Mouse (Mus musculus): ENCODE measurements around the gene Dnal1. TPM values are rescaled to one million over a fixed set of nuclear protein-coding genes. Genes with fewer than 3 reads are reported as not detected.
A peak's percentile ranks its signal among the peaks of the same experiment; 100 is the strongest.

Gene Dnal1
- total and polyA plus RNA-seq, 3 experiments: 0.14 to 1.1 (median 0.49) TPM

GRCm38 (mm10) chr12:84192280-84192679 lies 78.1 kb downstream of the Dnal1 start:
- H3K4me1 ChIP-seq (ENCODE audit: insufficient read depth, low read depth, low read length): peaks cover 85% of the 10 kb centered on the region
- DNase-seq (ENCODE audit: low spot score) (no peak), ATAC-seq (ENCODE audit: extremely low read depth, insufficient number of reproducible peaks, low FRiP score, poor library complexity, severe bottlenecking) (no peak)
- H3K4me3 ChIP-seq (ENCODE audit: low read depth, low read length): peak overlapping the region; percentile 81
- TF ChIP-seq TAL1 (conservative IDR thresholded peaks at IDR 0.05; ENCODE audit: low read depth, low read length) (no peak), POLR2AphosphoS5 (IDR thresholded peaks at IDR 0.05; ENCODE audit: insufficient replicate concordance, low read depth, low read length) (no peak; the same call in 1 of the 2 replicates), CTCF (IDR thresholded peaks at IDR 0.05; ENCODE audit: low read depth, low read length) (no peak), GATA2 (IDR thresholded peaks at IDR 0.05; ENCODE audit: borderline replicate concordance, low read depth, low read length) (no peak), GATA1 (IDR thresholded peaks at IDR 0.05; ENCODE audit: borderline replicate concordance, low read length) (no peak)
- H3K27me3 ChIP-seq (ENCODE audit: insufficient read depth, low read length): no peaks in the 10 kb centered on the region
- H3K36me3 ChIP-seq (replicated peaks): peaks cover 73% of the 10 kb centered on the region
- 0 out of 2 replicates have a peak, but pooled peaks cover 3% of the 10 kb centered on the region for H3K9me3 ChIP-seq (replicated peaks)

- DNase-seq (ENCODE audit: low spot score) (peak; percentile 96), ATAC-seq (ENCODE audit: extremely low read depth, insufficient number of reproducible peaks, low FRiP score, poor library complexity, severe bottlenecking) (no peak)
- H3K4me1 ChIP-seq (ENCODE audit: insufficient read depth, low read depth, low read length): peaks cover 84% of the 10 kb centered on the region
- no peaks in the 10 kb centered on the region for H3K27me3 ChIP-seq (ENCODE audit: insufficient read depth, low read length)
- peaks cover 70% of the 10 kb centered on the region for H3K36me3 ChIP-seq (replicated peaks)
- TF ChIP-seq GATA2 (IDR thresholded peaks at IDR 0.05; ENCODE audit: borderline replicate concordance, low read depth, low read length) (no peak), GATA1 (IDR thresholded peaks at IDR 0.05; ENCODE audit: borderline replicate concordance, low read length) (no peak), CTCF (IDR thresholded peaks at IDR 0.05; ENCODE audit: low read depth, low read length) (no peak), POLR2AphosphoS5 (IDR thresholded peaks at IDR 0.05; ENCODE audit: insufficient replicate concordance, low read depth, low read length) (no peak), TAL1 (conservative IDR thresholded peaks at IDR 0.05; ENCODE audit: low read depth, low read length) (no peak)
- no peaks in the 10 kb centered on the region for H3K9me3 ChIP-seq (replicated peaks)
- H3K4me3 ChIP-seq (ENCODE audit: low read depth, low read length): peak overlapping the region; percentile 81
These were observed 78.8 kb downstream of the Dnal1 start for GRCm38 (mm10) chr12:84192741-84193641.

GRCm38 (mm10) chr12:84193642-84194399 lies 79.7 kb downstream of the Dnal1 start:
- Histone ChIP-seq H3K27me3 (ENCODE audit: insufficient read depth, low read length) (no peaks in the 10 kb centered on the region), H3K4me3 (ENCODE audit: low read depth, low read length) (peak overlapping the region; percentile 81), H3K9me3 (replicated peaks) (no peaks in the 10 kb centered on the region), H3K4me1 (ENCODE audit: insufficient read depth, low read depth, low read length) (peaks cover 84% of the 10 kb centered on the region), H3K36me3 (replicated peaks) (peaks cover 67% of the 10 kb centered on the region)
- DNase-seq (ENCODE audit: low spot score) (peak; percentile 96), ATAC-seq (ENCODE audit: extremely low read depth, insufficient number of reproducible peaks, low FRiP score, poor library complexity, severe bottlenecking) (peak; percentile 77)
- TF ChIP-seq TAL1 (conservative IDR thresholded peaks at IDR 0.05; ENCODE audit: low read depth, low read length) (no peak), POLR2AphosphoS5 (IDR thresholded peaks at IDR 0.05; ENCODE audit: insufficient replicate concordance, low read depth, low read length) (no peak), GATA2 (IDR thresholded peaks at IDR 0.05; ENCODE audit: borderline replicate concordance, low read depth, low read length) (no peak)

GRCm38 (mm10) chr12:84194400-84195109 lies 80.4 kb downstream of the Dnal1 start:
- Histone ChIP-seq H3K4me3 (ENCODE audit: low read depth, low read length) (peak overlapping the region; percentile 81), H3K27me3 (ENCODE audit: insufficient read depth, low read length) (no peaks in the 10 kb centered on the region), H3K4me1 (ENCODE audit: insufficient read depth, low read depth, low read length) (peaks cover 82% of the 10 kb centered on the region), H3K9me3 (replicated peaks) (no peaks in the 10 kb centered on the region), H3K36me3 (replicated peaks) (peaks cover 65% of the 10 kb centered on the region)
- ATAC-seq (ENCODE audit: extremely low read depth, insufficient number of reproducible peaks, low FRiP score, poor library complexity, severe bottlenecking): no peak
- DNase-seq (ENCODE audit: low spot score): no peak
- TF ChIP-seq GATA2 (IDR thresholded peaks at IDR 0.05; ENCODE audit: borderline replicate concordance, low read depth, low read length) (no peak), TAL1 (conservative IDR thresholded peaks at IDR 0.05; ENCODE audit: low read depth, low read length) (no peak), GATA1 (IDR thresholded peaks at IDR 0.05; ENCODE audit: borderline replicate concordance, low read length) (no peak), CTCF (IDR thresholded peaks at IDR 0.05; ENCODE audit: low read depth, low read length) (no peak)

GRCm38 (mm10) chr12:84195195-84195594 lies 81.0 kb downstream of the Dnal1 start:
- Histone ChIP-seq H3K36me3 (replicated peaks) (peaks cover 64% of the 10 kb centered on the region), H3K9me3 (replicated peaks) (no peaks in the 10 kb centered on the region), H3K4me3 (ENCODE audit: low read depth, low read length) (peak overlapping the region; percentile 81; the same call in 1 of the 2 replicates), H3K27me3 (ENCODE audit: insufficient read depth, low read length) (no peaks in the 10 kb centered on the region), H3K4me1 (ENCODE audit: insufficient read depth, low read depth, low read length) (peaks cover 76% of the 10 kb centered on the region)
- no peak for DNase-seq (ENCODE audit: low spot score)
- TF ChIP-seq POLR2AphosphoS5 (IDR thresholded peaks at IDR 0.05; ENCODE audit: insufficient replicate concordance, low read depth, low read length) (no peak), CTCF (IDR thresholded peaks at IDR 0.05; ENCODE audit: low read depth, low read length) (no peak), GATA1 (IDR thresholded peaks at IDR 0.05; ENCODE audit: borderline replicate concordance, low read length) (no peak), GATA2 (IDR thresholded peaks at IDR 0.05; ENCODE audit: borderline replicate concordance, low read depth, low read length) (no peak), TAL1 (conservative IDR thresholded peaks at IDR 0.05; ENCODE audit: low read depth, low read length) (no peak)
- ATAC-seq (ENCODE audit: extremely low read depth, insufficient number of reproducible peaks, low FRiP score, poor library complexity, severe bottlenecking): no peak

Other genes starting within 250 kb of the Dnal1 start
- 50.2 and 65.8 TPM in 2 replicates for gene Numb, start 192.4 kb upstream of the Dnal1 start, total RNA-seq (2014; fragmentation: Nextera tagmentation)
- 52.8 and 58.1 TPM in 2 replicates for gene Numb, start 192.4 kb upstream of the Dnal1 start, total RNA-seq (2017)
- 34.4 and 40.1 TPM in 2 replicates for gene Numb, start 192.4 kb upstream of the Dnal1 start, polyA plus RNA-seq (2012)
- gene Riox1, start 163.8 kb upstream of the Dnal1 start, total RNA-seq (2014; fragmentation: Nextera tagmentation): 25.8 and 30.6 TPM in 2 replicates
- gene Riox1, start 163.8 kb upstream of the Dnal1 start, total RNA-seq (2017): 28.0 and 35.7 TPM in 2 replicates
- gene Riox1, start 163.8 kb upstream of the Dnal1 start, polyA plus RNA-seq (2012): 107 and 138 TPM in 2 replicates
- gene Heatr4, start 129.5 kb upstream of the Dnal1 start, total RNA-seq (2014; fragmentation: Nextera tagmentation): not detected in 2 replicates
- 0.06 and 0.22 TPM in 2 replicates for gene Heatr4, start 129.5 kb upstream of the Dnal1 start, total RNA-seq (2017)
- gene Heatr4, start 129.5 kb upstream of the Dnal1 start, polyA plus RNA-seq (2012): not detected in 2 replicates
- not detected in 2 replicates for gene Acot2, start 126.5 kb upstream of the Dnal1 start, total RNA-seq (2014; fragmentation: Nextera tagmentation)
- 0.22 TPM in 1 of 2 replicates, not detected in the other for gene Acot2, start 126.5 kb upstream of the Dnal1 start, total RNA-seq (2017)
- gene Acot2, start 126.5 kb upstream of the Dnal1 start, polyA plus RNA-seq (2012): 0.02 TPM in 1 of 2 replicates, not detected in the other
- gene Acot1, start 104.9 kb upstream of the Dnal1 start, total RNA-seq (2014; fragmentation: Nextera tagmentation): not detected in 2 replicates
- gene Acot1, start 104.9 kb upstream of the Dnal1 start, total RNA-seq (2017): 0.11 TPM in 1 of 2 replicates, not detected in the other
- gene Acot1, start 104.9 kb upstream of the Dnal1 start, polyA plus RNA-seq (2012): not detected in 2 replicates
- gene Acot4, start 76.0 kb upstream of the Dnal1 start, total RNA-seq (2014; fragmentation: Nextera tagmentation): not detected in 2 replicates
- 0.05 and 0.06 TPM in 2 replicates for gene Acot4, start 76.0 kb upstream of the Dnal1 start, total RNA-seq (2017)
- gene Acot4, start 76.0 kb upstream of the Dnal1 start, polyA plus RNA-seq (2012): not detected in 2 replicates
- not detected in 2 replicates for gene Gm49366, start 75.4 kb upstream of the Dnal1 start, total RNA-seq (2014; fragmentation: Nextera tagmentation)
- gene Gm49366, start 75.4 kb upstream of the Dnal1 start, total RNA-seq (2017): not detected in 2 replicates
- not detected in 2 replicates for gene Gm49366, start 75.4 kb upstream of the Dnal1 start, polyA plus RNA-seq (2012)
- not detected in 2 replicates for gene Acot3, start 62.2 kb upstream of the Dnal1 start, total RNA-seq (2014; fragmentation: Nextera tagmentation)
- gene Acot3, start 62.2 kb upstream of the Dnal1 start, total RNA-seq (2017): not detected in 2 replicates
- gene Acot3, start 62.2 kb upstream of the Dnal1 start, polyA plus RNA-seq (2012): 0.03 TPM in 2 replicates
- not detected in 2 replicates for gene Acot5, start 45.0 kb upstream of the Dnal1 start, total RNA-seq (2014; fragmentation: Nextera tagmentation)
- not detected in 2 replicates for gene Acot5, start 45.0 kb upstream of the Dnal1 start, total RNA-seq (2017)
- gene Acot5, start 45.0 kb upstream of the Dnal1 start, polyA plus RNA-seq (2012): not detected in 2 replicates
- gene Acot6, start 13.7 kb upstream of the Dnal1 start, total RNA-seq (2014; fragmentation: Nextera tagmentation): not detected in 2 replicates
- 0.12 and 0.33 TPM in 2 replicates for gene Acot6, start 13.7 kb upstream of the Dnal1 start, total RNA-seq (2017)
- not detected in 2 replicates for gene Acot6, start 13.7 kb upstream of the Dnal1 start, polyA plus RNA-seq (2012)
- 0.58 and 0.83 TPM in 2 replicates for gene Pnma1, start 34.1 kb downstream of the Dnal1 start, total RNA-seq (2014; fragmentation: Nextera tagmentation)
- 0.76 and 1.5 TPM in 2 replicates for gene Pnma1, start 34.1 kb downstream of the Dnal1 start, total RNA-seq (2017)
- 0.14 TPM in 2 replicates for gene Pnma1, start 34.1 kb downstream of the Dnal1 start, polyA plus RNA-seq (2012)
- 66.7 and 72.7 TPM in 2 replicates for gene Elmsan1, start 104.5 kb downstream of the Dnal1 start, total RNA-seq (2014; fragmentation: Nextera tagmentation)
- gene Elmsan1, start 104.5 kb downstream of the Dnal1 start, total RNA-seq (2017): 21.0 and 21.4 TPM in 2 replicates
- gene Elmsan1, start 104.5 kb downstream of the Dnal1 start, polyA plus RNA-seq (2012): 125 and 140 TPM in 2 replicates
- 59.6 and 71.3 TPM in 2 replicates for gene Ptgr2, start 170.9 kb downstream of the Dnal1 start, total RNA-seq (2014; fragmentation: Nextera tagmentation)
- gene Ptgr2, start 170.9 kb downstream of the Dnal1 start, total RNA-seq (2017): 152 and 184 TPM in 2 replicates
- 5.5 and 10.1 TPM in 2 replicates for gene Ptgr2, start 170.9 kb downstream of the Dnal1 start, polyA plus RNA-seq (2012)
- gene Zfp410, start 202.5 kb downstream of the Dnal1 start, total RNA-seq (2014; fragmentation: Nextera tagmentation): 99.2 and 113 TPM in 2 replicates
- 115 and 118 TPM in 2 replicates for gene Zfp410, start 202.5 kb downstream of the Dnal1 start, total RNA-seq (2017)
- gene Zfp410, start 202.5 kb downstream of the Dnal1 start, polyA plus RNA-seq (2012): 2.9 and 4.0 TPM in 2 replicates
- gene Coq6, start 247.3 kb downstream of the Dnal1 start, total RNA-seq (2014; fragmentation: Nextera tagmentation): 27.5 and 41.3 TPM in 2 replicates
- 20.7 and 29.2 TPM in 2 replicates for gene Coq6, start 247.3 kb downstream of the Dnal1 start, total RNA-seq (2017)
- gene Coq6, start 247.3 kb downstream of the Dnal1 start, polyA plus RNA-seq (2012): 12.7 and 20.7 TPM in 2 replicates
- 2.9 and 3.3 TPM in 2 replicates for gene Fam161b, start 247.5 kb downstream of the Dnal1 start, total RNA-seq (2014; fragmentation: Nextera tagmentation)
- 3.5 and 4.3 TPM in 2 replicates for gene Fam161b, start 247.5 kb downstream of the Dnal1 start, total RNA-seq (2017)
- 0.25 and 0.44 TPM in 2 replicates for gene Fam161b, start 247.5 kb downstream of the Dnal1 start, polyA plus RNA-seq (2012)

Measured in G1E (cell line).